Mouse (Mus musculus): ENCODE results near the gene Adgrv1. TPM values are rescaled to one million over a fixed set of nuclear protein-coding genes. Genes with fewer than 3 reads are reported as not detected.

Gene Adgrv1
- polyA plus RNA-seq, 2 experiments = 0.55 to 0.96 TPM

DNA sequence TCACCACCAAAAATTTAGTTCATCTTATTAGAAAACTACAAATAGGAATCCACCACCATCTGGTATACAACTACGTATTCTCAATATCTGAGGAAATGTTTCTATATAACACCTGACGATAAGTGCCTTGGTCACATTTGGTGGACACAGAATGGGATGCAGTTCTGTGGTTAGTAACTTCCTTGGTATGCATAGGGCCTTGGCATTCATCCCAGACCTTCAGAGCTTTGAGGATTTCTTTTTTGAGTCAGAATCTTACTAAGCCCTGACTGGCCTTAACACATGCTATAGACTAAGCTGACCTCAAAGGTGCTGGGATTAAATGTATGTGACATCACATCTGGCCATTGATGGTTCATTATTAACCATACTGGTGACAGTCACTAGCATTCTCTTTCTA is 98.0 kb downstream of the Adgrv1 start:
- Histone ChIP-seq H3K36me3 (ENCODE audit: control insufficient read depth, insufficient read depth, low read length) (no peaks in the 10 kb centered on the region), H3K27me3 (ENCODE audit: control insufficient read depth, insufficient read depth, low read length) (no peaks in the 10 kb centered on the region), H3K9me3 (ENCODE audit: control insufficient read depth, low read length) (no peaks in the 10 kb centered on the region), H3K27ac (replicated peaks; ENCODE audit: low read depth, low read length) (no peak overlapping the region), H3K4me2 (replicated peaks; ENCODE audit: low read depth, low read length, severe bottlenecking) (no peak overlapping the region), H3K4me1 (ENCODE audit: control insufficient read depth, insufficient read depth, low read length) (no peaks in the 10 kb centered on the region), H3K9ac (ENCODE audit: low read depth, low read length, severe bottlenecking) (no peak overlapping the region), H3K4me3 (replicated peaks; ENCODE audit: low read length) (no peak overlapping the region)
- WGBS = 82% methylated on average over 2 of the region's 2 CpGs
- peak; percentile 17 for DNase-seq (ENCODE audit: low spot score)
- no peak for TF ChIP-seq POLR2A (IDR thresholded peaks at IDR 0.05; ENCODE audit: borderline replicate concordance, extremely low read depth, insufficient read depth, insufficient read length)
- no peak for ATAC-seq (ENCODE audit: low FRiP score, low read depth)

DNA sequence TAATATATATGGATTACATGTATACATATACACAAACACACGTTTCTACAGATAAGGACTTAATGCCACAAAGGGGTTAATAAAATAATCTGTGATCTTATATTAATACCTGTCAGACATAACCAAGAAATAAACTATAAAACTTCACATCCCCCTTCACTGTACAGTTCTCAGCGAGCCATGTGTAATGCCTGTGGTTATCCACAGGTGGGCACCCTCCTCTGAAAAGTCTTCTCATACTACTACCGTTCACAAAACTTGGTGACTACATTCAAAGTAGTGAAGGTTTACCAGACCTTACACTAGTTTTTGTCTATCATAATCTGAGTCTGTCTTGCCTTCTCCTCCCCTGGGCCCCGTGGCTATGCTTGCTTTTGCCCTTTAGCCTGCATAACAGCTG is 106.3 kb downstream of the Adgrv1 start:
- ATAC-seq (ENCODE audit: low FRiP score, low read depth) = no peak
- Histone ChIP-seq H3K4me2 (replicated peaks; ENCODE audit: low read depth, low read length, severe bottlenecking) (no peak overlapping the region), H3K4me1 (ENCODE audit: control insufficient read depth, insufficient read depth, low read length) (no peaks in the 10 kb centered on the region), H3K9ac (ENCODE audit: low read depth, low read length, severe bottlenecking) (no peak overlapping the region), H3K27ac (replicated peaks; ENCODE audit: low read depth, low read length) (no peak overlapping the region), H3K9me3 (ENCODE audit: control insufficient read depth, low read length) (no peaks in the 10 kb centered on the region), H3K4me3 (replicated peaks; ENCODE audit: low read length) (no peak overlapping the region), H3K36me3 (ENCODE audit: control insufficient read depth, insufficient read depth, low read length) (no peaks in the 10 kb centered on the region), H3K27me3 (ENCODE audit: control insufficient read depth, insufficient read depth, low read length) (no peaks in the 10 kb centered on the region)
- no peak for TF ChIP-seq POLR2A (IDR thresholded peaks at IDR 0.05; ENCODE audit: borderline replicate concordance, extremely low read depth, insufficient read depth, insufficient read length)
- DNase-seq (ENCODE audit: low spot score) = no peak
- WGBS = 55% methylated on average over 4 of the region's 4 CpGs

DNA sequence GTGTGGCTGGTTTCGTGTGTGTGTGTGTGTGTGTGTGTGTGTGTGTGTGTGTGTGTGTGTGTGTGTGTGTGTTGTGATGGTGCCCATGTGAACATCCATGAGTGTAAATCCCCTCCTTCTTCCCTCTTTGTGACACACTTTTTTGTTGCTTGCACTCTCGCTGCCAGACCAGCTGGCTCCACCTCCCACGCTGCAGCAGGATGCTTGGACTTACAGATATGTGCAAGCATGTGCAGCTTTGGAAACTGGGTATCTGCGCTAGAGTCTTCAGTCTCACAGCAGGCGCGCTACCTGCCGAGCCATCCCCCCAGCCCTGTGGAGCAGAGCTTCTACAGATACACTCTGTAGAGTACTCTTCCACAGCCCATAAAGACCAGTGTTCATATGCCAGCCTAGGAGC is 122.8 kb downstream of the Adgrv1 start:
- H3K4me2 ChIP-seq (replicated peaks; ENCODE audit: low read depth, low read length, severe bottlenecking) = no peak overlapping the region
- H3K36me3 ChIP-seq (ENCODE audit: control insufficient read depth, insufficient read depth, low read length) = no peaks in the 10 kb centered on the region
- no peak for DNase-seq (ENCODE audit: low spot score)

DNA sequence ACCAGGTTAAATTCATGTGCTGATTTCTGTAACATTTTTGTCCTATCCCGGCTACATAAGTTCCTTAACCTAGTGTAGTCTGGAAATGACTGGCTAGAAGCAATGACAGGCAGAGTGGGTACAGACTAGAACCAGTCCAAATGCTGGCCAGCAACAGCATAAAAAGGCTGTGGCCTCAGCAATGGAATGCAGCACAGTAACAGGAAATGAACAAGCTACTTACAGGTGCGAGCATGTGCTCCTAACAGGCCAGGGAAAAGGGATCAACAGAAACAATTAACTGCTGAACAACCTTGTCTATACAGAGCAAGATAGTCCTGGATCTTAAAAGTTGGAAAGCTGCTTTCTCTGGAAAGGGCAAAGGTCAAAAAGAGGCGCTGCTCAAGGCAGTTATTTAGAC is 135.9 kb downstream of the Adgrv1 start:
- no peaks in the 10 kb centered on the region for H3K27me3 ChIP-seq (ENCODE audit: control insufficient read depth, insufficient read depth, low read length)
- 37% methylated on average over 3 of the region's 3 CpGs for WGBS
- H3K36me3 ChIP-seq (ENCODE audit: control insufficient read depth, insufficient read depth, low read length) = no peaks in the 10 kb centered on the region
- H3K27ac ChIP-seq (replicated peaks; ENCODE audit: low read depth, low read length) = no peak overlapping the region
- no peak overlapping the region for H3K4me2 ChIP-seq (replicated peaks; ENCODE audit: low read depth, low read length, severe bottlenecking)
- DNase-seq (ENCODE audit: low spot score) (no peak), ATAC-seq (ENCODE audit: low FRiP score, low read depth) (no peak)
- no peak overlapping the region for H3K9ac ChIP-seq (ENCODE audit: low read depth, low read length, severe bottlenecking)
- TF ChIP-seq POLR2A (IDR thresholded peaks at IDR 0.05; ENCODE audit: borderline replicate concordance, extremely low read depth, insufficient read depth, insufficient read length) = no peak
- H3K9me3 ChIP-seq (ENCODE audit: control insufficient read depth, low read length) = no peaks in the 10 kb centered on the region
- no peak overlapping the region for H3K4me3 ChIP-seq (replicated peaks; ENCODE audit: low read length)
- no peaks in the 10 kb centered on the region for H3K4me1 ChIP-seq (ENCODE audit: control insufficient read depth, insufficient read depth, low read length)

More for the DNA sequence above, 122.8 kb downstream of the Adgrv1 start:
- 88% methylated on average over 7 of the region's 7 CpGs for WGBS
- no peak overlapping the region for H3K9ac ChIP-seq (ENCODE audit: low read depth, low read length, severe bottlenecking)
- H3K9me3 ChIP-seq (ENCODE audit: control insufficient read depth, low read length) = no peaks in the 10 kb centered on the region
- H3K4me1 ChIP-seq (ENCODE audit: control insufficient read depth, insufficient read depth, low read length) = no peaks in the 10 kb centered on the region
- no peak for TF ChIP-seq POLR2A (IDR thresholded peaks at IDR 0.05; ENCODE audit: borderline replicate concordance, extremely low read depth, insufficient read depth, insufficient read length)
- H3K4me3 ChIP-seq (replicated peaks; ENCODE audit: low read length) = no peak overlapping the region
- no peak for ATAC-seq (ENCODE audit: low FRiP score, low read depth)
- H3K27ac ChIP-seq (replicated peaks; ENCODE audit: low read depth, low read length) = no peak overlapping the region
- H3K27me3 ChIP-seq (ENCODE audit: control insufficient read depth, insufficient read depth, low read length) = no peaks in the 10 kb centered on the region

DNA sequence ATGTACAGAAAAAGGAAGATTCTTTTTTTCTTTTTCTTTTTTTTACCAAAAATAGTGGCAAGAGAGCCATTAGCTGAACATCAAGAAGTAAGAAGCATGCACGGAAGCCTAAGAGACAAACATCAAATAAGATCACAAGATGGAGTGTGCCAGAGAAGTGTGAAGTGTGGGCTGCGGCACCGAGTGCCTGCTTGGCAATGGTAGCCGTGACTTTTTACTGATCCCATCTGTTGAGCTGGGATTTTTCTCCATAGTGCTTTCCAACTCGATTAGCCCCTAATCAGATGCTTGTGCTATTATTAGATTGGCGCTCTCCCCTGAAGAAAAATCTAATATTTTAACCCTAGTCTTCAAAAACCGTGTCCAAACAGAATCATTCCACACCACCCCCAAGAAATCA is 141.0 kb downstream of the Adgrv1 start:
- DNase-seq (ENCODE audit: low spot score) = no peak
- TF ChIP-seq POLR2A (IDR thresholded peaks at IDR 0.05; ENCODE audit: borderline replicate concordance, extremely low read depth, insufficient read depth, insufficient read length) = no peak
- H3K4me2 ChIP-seq (replicated peaks; ENCODE audit: low read depth, low read length, severe bottlenecking) = no peak overlapping the region
- H3K27me3 ChIP-seq (ENCODE audit: control insufficient read depth, insufficient read depth, low read length) = no peaks in the 10 kb centered on the region
- no peaks in the 10 kb centered on the region for H3K4me1 ChIP-seq (ENCODE audit: control insufficient read depth, insufficient read depth, low read length)
- H3K27ac ChIP-seq (replicated peaks; ENCODE audit: low read depth, low read length) = no peak overlapping the region
- H3K9me3 ChIP-seq (ENCODE audit: control insufficient read depth, low read length) = no peaks in the 10 kb centered on the region
- H3K36me3 ChIP-seq (ENCODE audit: control insufficient read depth, insufficient read depth, low read length) = no peaks in the 10 kb centered on the region
- H3K9ac ChIP-seq (ENCODE audit: low read depth, low read length, severe bottlenecking) = no peak overlapping the region
- 73% methylated on average over 7 of the region's 7 CpGs for WGBS
- no peak for ATAC-seq (ENCODE audit: low FRiP score, low read depth)
- no peak overlapping the region for H3K4me3 ChIP-seq (replicated peaks; ENCODE audit: low read length)

DNA sequence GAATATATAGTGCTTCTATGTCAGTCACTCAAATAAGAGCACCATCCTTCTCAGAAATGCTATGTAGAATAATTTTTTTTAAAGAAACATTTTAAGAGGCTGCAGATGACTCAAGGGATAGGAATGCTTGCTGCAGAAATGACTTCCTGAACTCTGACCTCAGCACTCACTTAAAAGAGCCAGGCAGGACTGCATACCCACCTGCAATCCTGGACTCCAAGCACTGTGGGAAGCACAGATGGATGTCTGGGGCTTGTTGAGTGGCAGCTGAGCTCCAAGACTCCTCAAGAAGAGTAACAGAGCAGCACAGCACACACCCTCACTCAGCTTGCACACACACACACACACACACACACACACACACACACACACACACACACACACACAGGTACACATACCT is 146.0 kb downstream of the Adgrv1 start:
- Histone ChIP-seq H3K27me3 (ENCODE audit: control insufficient read depth, insufficient read depth, low read length) (no peaks in the 10 kb centered on the region), H3K4me1 (ENCODE audit: control insufficient read depth, insufficient read depth, low read length) (no peaks in the 10 kb centered on the region), H3K9me3 (ENCODE audit: control insufficient read depth, low read length) (no peaks in the 10 kb centered on the region), H3K27ac (replicated peaks; ENCODE audit: low read depth, low read length) (no peak overlapping the region), H3K9ac (ENCODE audit: low read depth, low read length, severe bottlenecking) (no peak overlapping the region), H3K4me2 (replicated peaks; ENCODE audit: low read depth, low read length, severe bottlenecking) (no peak overlapping the region), H3K36me3 (ENCODE audit: control insufficient read depth, insufficient read depth, low read length) (no peaks in the 10 kb centered on the region), H3K4me3 (replicated peaks; ENCODE audit: low read length) (no peak overlapping the region)
- TF ChIP-seq POLR2A (IDR thresholded peaks at IDR 0.05; ENCODE audit: borderline replicate concordance, extremely low read depth, insufficient read depth, insufficient read length) = no peak
- ATAC-seq (ENCODE audit: low FRiP score, low read depth) (no peak), DNase-seq (ENCODE audit: low spot score) (no peak)
